Mouse (Mus musculus) hindbrain, embryonic 16.5 days (tissue): ENCODE data around the gene Fanci. TPM values are rescaled to one million over a fixed set of nuclear protein-coding genes. Genes with fewer than 3 reads are reported as not detected.

Experiments
- ATAC-seq: fragments of 200-750 bp; cut with Nextera tagmentation; 2 replicates; pipeline ENCODE4 v1.8.0; 2017; ENCODE audit warnings: moderate TSS enrichment, moderate library complexity
- H3K27ac ChIP-seq: fragments of 300-500 bp; sonication (generic); 2 replicates; pipeline ENCODE4 v1.5.1; 2014; ENCODE audit warnings: low read depth, mild to moderate bottlenecking, control low read depth, low read length, moderate library complexity
- H3K27me3 ChIP-seq: fragments of 300-500 bp; sonication (generic); replicated peaks from 2 replicates; pipeline ENCODE4 v1.6.1; 2014; ENCODE audit warnings: low read length; ENCODE audit not compliant: control insufficient read depth, insufficient read depth
- H3K36me3 ChIP-seq: fragments of 300-500 bp; sonication (generic); 2 replicates; pipeline ENCODE4 v1.6.1; 2014; ENCODE audit warnings: mild to moderate bottlenecking, low read length, moderate library complexity, mixed read lengths; ENCODE audit not compliant: control insufficient read depth, insufficient read depth
- H3K4me1 ChIP-seq: fragments of 300-500 bp; sonication (generic); 2 replicates; pipeline ENCODE4 v1.6.1; 2014; ENCODE audit warnings: low read depth, low read length; ENCODE audit not compliant: control insufficient read depth, insufficient read depth
- H3K4me2 ChIP-seq: fragments of 300-500 bp; sonication (generic); 2 replicates; pipeline ENCODE4 v1.6.1; 2014; ENCODE audit warnings: mild to moderate bottlenecking, low read length, control low read depth, moderate library complexity
- H3K4me3 ChIP-seq: fragments of 300-500 bp; sonication (generic); 2 replicates; pipeline ENCODE4 v1.5.1; 2014; ENCODE audit warnings: mild to moderate bottlenecking, low read length, control low read depth, moderate library complexity
- H3K9ac ChIP-seq: fragments of 300-500 bp; sonication (generic); 2 replicates; pipeline ENCODE4 v1.6.1; 2014; ENCODE audit warnings: low read depth, mild to moderate bottlenecking, control low read depth, low read length, moderate library complexity
- H3K9me3 ChIP-seq: fragments of 300-500 bp; sonication (generic); 2 replicates; pipeline ENCODE4 v1.6.1; 2014; ENCODE audit warnings: mild to moderate bottlenecking, low read length, moderate library complexity; ENCODE audit not compliant: control insufficient read depth
- WGBS: fragments of 180-500 bp; shearing (Covaris S2); extraction: QIAGEN DNeasy Blood & Tissue Kit; methylation state at CpG from one replicate; pipeline ENCODE4 v1.1.7; 2014; 5-methylcytosine and 5-hydroxymethylcytosine counted together
- polyA plus RNA-seq: library from polyadenylated mRNA; unstranded; fragments of >200 nt; fragmentation: Nextera tagmentation; extraction: Ambion mirVana; gene quantifications from 2 replicates; pipeline ENCODE4 v1.2.1, GENCODE M21; 2015

The Fanci gene
- polyA plus RNA-seq, 1 experiment from 2014 or later = 2.4 TPM

- no peak for ATAC-seq
- Histone ChIP-seq H3K27ac (no peak overlapping the region), H3K4me3 (no peak overlapping the region), H3K36me3 (no peaks in the 10 kb centered on the region), H3K9me3 (no peaks in the 10 kb centered on the region), H3K4me1 (no peaks in the 10 kb centered on the region), H3K4me2 (no peak overlapping the region), H3K9ac (no peak overlapping the region), H3K27me3 (no peaks in the 10 kb centered on the region)
- WGBS = 81% methylated on average over 5 of the region's 5 CpGs
These were observed 83.2 kb downstream of the Fanci start for GRCm38 (mm10) chr7:79474831-79475399.

- Histone ChIP-seq H3K9ac (no peak overlapping the region), H3K36me3 (no peaks in the 10 kb centered on the region), H3K9me3 (no peaks in the 10 kb centered on the region), H3K4me3 (no peak overlapping the region), H3K4me2 (no peak overlapping the region), H3K27ac (no peak overlapping the region), H3K4me1 (no peaks in the 10 kb centered on the region), H3K27me3 (no peaks in the 10 kb centered on the region)
- no peak for ATAC-seq
- WGBS = 62% methylated on average over 10 of the region's 10 CpGs
These were observed 94.8 kb downstream of the Fanci start for GRCm38 (mm10) chr7:79486528-79486927.

GRCm38 (mm10) chr7:79493915-79494314, 102.2 kb downstream of the Fanci start:
- no peak overlapping the region for H3K9ac ChIP-seq
- no peaks in the 10 kb centered on the region for H3K36me3 ChIP-seq
- H3K27me3 ChIP-seq = peaks cover 5% of the 10 kb centered on the region; the same call in 1 of the 2 replicates
- no peak for ATAC-seq
- no peaks in the 10 kb centered on the region for H3K9me3 ChIP-seq
- H3K4me2 ChIP-seq = peak overlapping the region; percentile 6; the same call in 1 of the 2 replicates
- no peak overlapping the region for H3K4me3 ChIP-seq
- H3K4me1 ChIP-seq = peaks cover 17% of the 10 kb centered on the region
- WGBS = 5% methylated on average over 8 of the region's 8 CpGs
- H3K27ac ChIP-seq = no peak overlapping the region

GRCm38 (mm10) chr7:79495988-79496815, 104.5 kb downstream of the Fanci start:
- H3K4me1 ChIP-seq = peaks cover 17% of the 10 kb centered on the region
- no peaks in the 10 kb centered on the region for H3K36me3 ChIP-seq
- H3K9ac ChIP-seq = peak overlapping the region; percentile 20
- peak; percentile 79 for ATAC-seq
- H3K27ac ChIP-seq = peak overlapping the region; percentile 78
- 1% methylated on average over 38 of the region's 38 CpGs for WGBS
- H3K4me2 ChIP-seq = peak overlapping the region; percentile 89
- H3K4me3 ChIP-seq = peak overlapping the region; percentile 26
- no peaks in the 10 kb centered on the region for H3K9me3 ChIP-seq
- H3K27me3 ChIP-seq = peaks cover 5% of the 10 kb centered on the region; the same call in 1 of the 2 replicates

GRCm38 (mm10) chr7:79496816-79497328, 105.1 kb downstream of the Fanci start:
- no peaks in the 10 kb centered on the region for H3K9me3 ChIP-seq
- no peaks in the 10 kb centered on the region for H3K36me3 ChIP-seq
- no peak overlapping the region; the same call in 1 of the 2 replicates for H3K4me3 ChIP-seq
- H3K9ac ChIP-seq = 0 out of 2 replicates have a peak overlapping the region, but pooled peaks have one; percentile 24
- peaks cover 5% of the 10 kb centered on the region; the same call in 1 of the 2 replicates for H3K27me3 ChIP-seq
- peak overlapping the region; percentile 78 for H3K27ac ChIP-seq
- 8% methylated on average over 9 of the region's 9 CpGs for WGBS
- no peak for ATAC-seq
- peaks cover 17% of the 10 kb centered on the region for H3K4me1 ChIP-seq
- peak overlapping the region; percentile 89 for H3K4me2 ChIP-seq

- peaks cover 5% of the 10 kb centered on the region; the same call in 1 of the 2 replicates for H3K27me3 ChIP-seq
- peak overlapping the region; percentile 78 for H3K27ac ChIP-seq
- H3K4me2 ChIP-seq = peak overlapping the region; percentile 89
- H3K4me1 ChIP-seq = peaks cover 26% of the 10 kb centered on the region
- no peaks in the 10 kb centered on the region for H3K36me3 ChIP-seq
- ATAC-seq = peak; percentile 16; the same call in 1 of the 2 replicates
- 6% methylated on average over 20 of the region's 20 CpGs for WGBS
- H3K9ac ChIP-seq = no peak overlapping the region
- no peaks in the 10 kb centered on the region for H3K9me3 ChIP-seq
- H3K4me3 ChIP-seq = no peak overlapping the region
These were observed 106.0 kb downstream of the Fanci start for GRCm38 (mm10) chr7:79497701-79498115.

- Histone ChIP-seq H3K4me3 (peak overlapping the region; percentile 2; the same call in 1 of the 2 replicates), H3K4me2 (peak overlapping the region; percentile 89), H3K4me1 (peaks cover 30% of the 10 kb centered on the region), H3K27ac (peak overlapping the region; percentile 72), H3K9ac (no peak overlapping the region), H3K9me3 (no peaks in the 10 kb centered on the region), H3K36me3 (no peaks in the 10 kb centered on the region), H3K27me3 (peaks cover 5% of the 10 kb centered on the region; the same call in 1 of the 2 replicates)
- WGBS = 14% methylated on average over 6 of the region's 6 CpGs
- ATAC-seq = no peak
These were observed 106.6 kb downstream of the Fanci start for GRCm38 (mm10) chr7:79498356-79498755.

- Histone ChIP-seq H3K36me3 (no peaks in the 10 kb centered on the region), H3K4me2 (peak overlapping the region; percentile 89), H3K27ac (peak overlapping the region; percentile 97), H3K9me3 (no peaks in the 10 kb centered on the region), H3K4me3 (peak overlapping the region; percentile 91), H3K27me3 (peaks cover 5% of the 10 kb centered on the region; the same call in 1 of the 2 replicates), H3K4me1 (peaks cover 31% of the 10 kb centered on the region), H3K9ac (peak overlapping the region; percentile 98)
- ATAC-seq = no peak
- WGBS = 2% methylated on average over 35 of the region's 35 CpGs
These were observed 107.4 kb downstream of the Fanci start for GRCm38 (mm10) chr7:79498965-79499595.
